Mouse (Mus musculus): ENCODE data around the gene Cd19. TPM values are rescaled to one million over a fixed set of nuclear protein-coding genes. Genes with fewer than 3 reads are reported as not detected.

The Cd19 gene
- 712 TPM for polyA plus RNA-seq (2015; fragmentation: Illumina TruSeq; extraction: RNeasy Lipid Tissue Mini Kit (QIAGEN cat#74804); ENCODE audit: insufficient read depth, low replicate concordance)

DNA sequence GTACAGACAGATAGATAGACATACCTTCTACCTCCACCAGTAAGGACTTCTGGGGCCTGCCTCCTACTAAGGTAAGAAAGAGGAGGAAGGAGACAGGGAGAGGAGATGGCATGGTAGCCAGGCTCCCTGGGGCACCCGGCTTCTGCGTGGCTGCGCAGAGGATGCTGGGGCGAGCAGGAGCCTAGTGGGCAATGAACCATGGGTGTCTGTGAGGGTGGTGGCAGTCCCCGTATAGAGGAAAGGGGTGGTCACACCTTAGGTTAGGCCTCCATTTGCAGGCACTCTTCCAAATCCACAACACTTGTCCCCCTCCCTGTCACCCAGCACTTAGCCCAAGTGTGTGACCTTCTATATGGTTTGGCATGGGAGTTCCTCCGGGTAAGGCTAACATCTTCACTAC, at the start of gene Cd19:
Gene Cd19 (minus strand): TSS at position 165 of the 400 bp plus-strand sequence.

DNA sequence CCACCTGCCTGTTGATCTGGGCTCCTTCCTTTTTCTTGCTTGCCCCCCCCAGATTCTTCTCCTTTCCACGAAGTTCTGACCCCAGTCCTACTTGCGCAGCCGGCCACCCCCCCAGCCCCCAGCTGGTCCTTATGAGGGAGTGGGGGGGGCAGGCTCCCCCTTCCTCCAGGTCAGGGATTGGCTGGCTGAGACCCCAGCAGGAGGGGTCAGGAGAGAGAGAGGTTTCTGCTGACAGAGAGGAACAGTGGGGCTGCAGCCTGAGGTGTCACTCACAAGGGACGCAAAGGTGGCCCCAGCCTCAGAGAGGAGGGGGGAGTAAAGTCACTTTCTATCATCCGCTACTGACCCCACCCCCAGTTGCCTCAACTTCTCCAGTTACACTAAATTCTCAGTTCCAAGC, 48.3 kb upstream of the Cd19 start, which contains the start of gene Atp2a1:
Gene Atp2a1 (minus strand): TSS at position 105 of the 400 bp plus-strand sequence.

DNA sequence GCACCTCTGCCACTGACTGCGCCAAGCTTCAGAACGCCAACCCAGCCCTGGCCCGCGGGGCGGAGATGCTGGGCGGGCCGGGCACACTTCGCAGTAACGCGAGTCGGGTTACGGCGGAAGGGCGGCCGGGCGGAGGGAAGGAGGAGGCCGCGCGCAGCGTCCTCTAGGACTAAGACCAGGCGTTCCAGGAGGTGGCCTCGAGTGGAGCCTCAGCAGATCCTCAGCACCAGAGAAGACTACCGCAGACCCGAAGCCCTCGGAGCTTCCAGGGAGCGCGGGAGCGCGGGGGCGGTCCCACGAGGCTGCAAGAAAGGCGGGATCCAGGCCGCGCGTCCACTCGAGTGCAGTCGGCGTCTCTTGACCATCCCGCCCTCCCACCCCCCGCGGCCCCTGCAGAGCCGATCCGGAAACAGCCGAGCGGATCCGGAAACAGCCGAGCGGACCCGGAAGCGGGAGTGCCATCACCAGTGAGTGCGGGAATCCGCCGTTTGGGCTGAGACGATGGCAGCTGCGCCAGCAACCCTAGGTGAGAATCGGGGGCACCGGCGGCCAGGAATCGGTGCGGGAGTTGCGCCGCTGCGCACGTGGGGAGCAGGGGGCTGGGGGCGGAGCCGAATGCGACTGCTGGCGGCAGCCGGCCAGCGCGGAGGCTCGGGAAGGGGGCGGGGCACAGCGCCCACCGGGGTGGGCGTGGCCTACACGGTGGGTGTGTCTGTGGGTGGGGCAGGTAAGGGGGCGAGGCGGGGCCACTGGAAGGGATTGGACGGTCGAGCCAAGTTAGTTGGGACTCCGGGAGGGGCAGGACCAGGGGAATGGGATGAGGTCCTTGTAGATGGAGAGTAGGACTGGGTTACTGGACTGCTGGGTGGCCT, 14.2 kb upstream of the Cd19 start, which contains the start of gene Rabep2:
Gene Rabep2 (plus strand): TSS at position 129 of the 872 bp plus-strand sequence.

DNA sequence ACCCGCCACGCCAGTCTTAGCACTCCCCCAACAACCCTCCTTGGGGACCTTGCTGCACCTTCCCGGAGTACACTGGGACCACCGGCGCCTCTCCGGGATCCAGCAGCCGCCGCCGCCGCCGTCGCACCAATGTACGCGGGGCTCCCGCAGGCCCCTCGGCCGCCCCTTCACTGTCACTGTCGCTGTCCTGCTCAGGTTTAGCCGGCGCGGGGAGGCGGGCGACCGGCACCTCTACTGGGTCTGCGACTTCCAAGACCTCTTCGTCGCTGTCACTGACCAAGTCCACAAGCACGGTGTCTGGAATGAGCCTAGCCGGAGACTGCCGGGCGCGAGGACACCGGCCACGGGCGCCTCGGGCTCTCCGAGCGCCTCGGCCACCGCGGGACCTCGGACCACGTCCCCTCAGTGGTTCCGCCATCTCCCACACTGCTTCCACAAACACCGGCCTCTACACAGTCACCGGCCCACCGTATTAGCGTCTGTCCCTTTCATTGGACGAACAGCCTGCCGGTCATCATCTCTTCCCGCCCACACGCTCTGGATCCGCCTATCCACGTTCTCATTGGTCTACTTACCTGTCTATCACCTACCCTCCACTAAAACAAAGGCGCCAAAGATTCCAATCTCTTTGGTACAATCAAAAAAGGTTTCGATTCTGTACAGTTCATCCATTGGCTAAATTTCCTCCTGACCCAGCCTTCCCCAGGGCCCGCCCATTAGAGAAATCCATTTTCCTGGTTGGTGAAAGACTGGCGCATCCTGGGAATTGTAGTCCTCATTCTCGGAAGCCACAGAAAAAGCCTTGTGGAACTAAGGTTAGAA, 18.2 kb downstream of the Cd19 start, which contains the start of gene Nfatc2ip:
Gene Nfatc2ip (minus strand): TSS at position 440 of the 822 bp plus-strand sequence.

DNA sequence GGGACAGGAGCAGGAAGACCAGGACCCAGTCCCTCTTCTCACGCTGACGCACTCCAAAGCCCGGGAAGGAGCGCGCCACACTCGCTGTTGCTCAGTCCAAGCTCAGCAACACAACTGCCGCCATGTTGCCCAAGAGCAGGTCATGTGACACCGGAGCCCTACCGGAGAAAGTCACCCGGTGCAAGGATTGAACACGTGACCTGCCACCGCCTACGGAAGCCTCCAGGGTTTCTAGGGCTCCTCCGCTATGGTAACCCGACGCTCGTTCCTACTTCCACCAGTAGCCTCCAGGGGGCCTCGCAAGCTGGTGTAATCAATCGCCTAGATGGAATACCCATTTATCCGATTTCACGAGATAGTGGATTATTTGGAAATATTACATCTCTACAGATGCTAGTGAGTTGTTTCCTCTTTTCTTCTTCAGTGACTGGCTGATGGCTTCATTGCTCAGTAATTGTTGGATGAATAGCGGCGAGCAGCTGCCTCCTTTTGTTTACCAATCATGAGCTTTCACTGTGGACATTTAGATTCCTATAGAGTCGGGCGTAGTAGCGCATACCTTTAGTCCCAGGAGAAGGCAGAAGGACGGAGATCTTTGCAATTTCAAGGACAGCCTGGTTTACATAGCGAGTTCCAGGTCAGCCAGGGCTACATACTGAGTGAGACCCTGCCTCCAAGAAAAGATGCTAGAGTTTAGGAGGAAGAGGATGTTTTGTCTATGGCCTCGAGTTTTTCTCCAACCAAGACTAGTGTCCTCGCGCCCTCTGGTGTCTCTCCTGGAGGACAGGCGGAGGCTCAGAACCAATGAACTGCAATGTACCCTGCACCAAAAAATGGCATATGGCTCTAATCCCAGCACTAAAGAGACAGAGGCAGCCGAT, 37.2 kb downstream of the Cd19 start, which contains the start of gene Spns1:
Gene Spns1 (minus strand): TSS at position 173 of the 881 bp plus-strand sequence.

DNA sequence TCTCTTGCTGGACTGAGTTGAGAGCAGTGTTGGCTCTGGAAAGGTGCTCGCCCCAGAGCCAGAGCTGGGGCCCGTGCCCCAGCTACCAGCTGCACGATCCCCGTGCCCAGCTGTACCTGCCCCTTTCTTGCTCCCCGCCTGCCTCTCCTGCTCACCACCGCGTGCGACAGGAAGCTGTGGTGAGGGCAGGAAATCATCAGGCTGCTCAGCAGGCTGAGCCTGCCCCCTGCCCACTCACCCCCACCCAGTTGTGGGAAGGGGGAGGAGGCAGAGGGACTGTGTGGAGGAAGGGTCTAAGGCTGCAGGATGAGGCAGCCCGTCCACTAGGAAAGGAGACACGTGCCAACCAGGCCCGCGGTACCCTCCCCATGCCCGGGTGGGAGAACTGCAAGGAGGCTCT, 45.3 kb downstream of the Cd19 start, which contains the start of gene Lat:
Gene Lat (minus strand): TSS at position 178 of the 400 bp plus-strand sequence.

Other genes with a start within 250 kb of the Cd19 start
- gene Xpo6, start 214.4 kb downstream of the Cd19 start, polyA plus RNA-seq (2015; fragmentation: Illumina TruSeq; extraction: RNeasy Lipid Tissue Mini Kit (QIAGEN cat#74804); ENCODE audit: insufficient read depth, low replicate concordance), result 75.3 TPM
- 35.6 TPM for gene Sbk1, start 142.3 kb downstream of the Cd19 start, polyA plus RNA-seq (2015; fragmentation: Illumina TruSeq; extraction: RNeasy Lipid Tissue Mini Kit (QIAGEN cat#74804); ENCODE audit: insufficient read depth, low replicate concordance)
- 72.7 TPM for gene Lat, start 45.3 kb downstream of the Cd19 start, polyA plus RNA-seq (2015; fragmentation: Illumina TruSeq; extraction: RNeasy Lipid Tissue Mini Kit (QIAGEN cat#74804); ENCODE audit: insufficient read depth, low replicate concordance)
- gene Spns1, start 37.4 kb downstream of the Cd19 start, polyA plus RNA-seq (2015; fragmentation: Illumina TruSeq; extraction: RNeasy Lipid Tissue Mini Kit (QIAGEN cat#74804); ENCODE audit: insufficient read depth, low replicate concordance), result 18.3 TPM
- gene Nfatc2ip, start 18.2 kb downstream of the Cd19 start, polyA plus RNA-seq (2015; fragmentation: Illumina TruSeq; extraction: RNeasy Lipid Tissue Mini Kit (QIAGEN cat#74804); ENCODE audit: insufficient read depth, low replicate concordance), result 27.6 TPM
- gene Rabep2, start 13.9 kb upstream of the Cd19 start, polyA plus RNA-seq (2015; fragmentation: Illumina TruSeq; extraction: RNeasy Lipid Tissue Mini Kit (QIAGEN cat#74804); ENCODE audit: insufficient read depth, low replicate concordance), result 15.8 TPM
- gene Atp2a1, start 48.2 kb upstream of the Cd19 start, polyA plus RNA-seq (2015; fragmentation: Illumina TruSeq; extraction: RNeasy Lipid Tissue Mini Kit (QIAGEN cat#74804); ENCODE audit: insufficient read depth, low replicate concordance), result 0.51 TPM
- gene Sh2b1, start 60.5 kb upstream of the Cd19 start, polyA plus RNA-seq (2015; fragmentation: Illumina TruSeq; extraction: RNeasy Lipid Tissue Mini Kit (QIAGEN cat#74804); ENCODE audit: insufficient read depth, low replicate concordance), result 30.3 TPM
- 42.6 TPM for gene Tufm, start 72.5 kb upstream of the Cd19 start, polyA plus RNA-seq (2015; fragmentation: Illumina TruSeq; extraction: RNeasy Lipid Tissue Mini Kit (QIAGEN cat#74804); ENCODE audit: insufficient read depth, low replicate concordance)
- gene Atxn2l, start 88.5 kb upstream of the Cd19 start, polyA plus RNA-seq (2015; fragmentation: Illumina TruSeq; extraction: RNeasy Lipid Tissue Mini Kit (QIAGEN cat#74804); ENCODE audit: insufficient read depth, low replicate concordance), result 188 TPM
- gene Eif3c, start 151.5 kb upstream of the Cd19 start, polyA plus RNA-seq (2015; fragmentation: Illumina TruSeq; extraction: RNeasy Lipid Tissue Mini Kit (QIAGEN cat#74804); ENCODE audit: insufficient read depth, low replicate concordance), result 205 TPM
- 18.4 TPM for gene Apobr, start 170.1 kb upstream of the Cd19 start, polyA plus RNA-seq (2015; fragmentation: Illumina TruSeq; extraction: RNeasy Lipid Tissue Mini Kit (QIAGEN cat#74804); ENCODE audit: insufficient read depth, low replicate concordance)
- gene Cln3, start 170.9 kb upstream of the Cd19 start, polyA plus RNA-seq (2015; fragmentation: Illumina TruSeq; extraction: RNeasy Lipid Tissue Mini Kit (QIAGEN cat#74804); ENCODE audit: insufficient read depth, low replicate concordance), result 40.6 TPM
- 0.33 TPM for gene Il27, start 180.1 kb upstream of the Cd19 start, polyA plus RNA-seq (2015; fragmentation: Illumina TruSeq; extraction: RNeasy Lipid Tissue Mini Kit (QIAGEN cat#74804); ENCODE audit: insufficient read depth, low replicate concordance)
- 26.0 TPM for gene Nupr1, start 216.0 kb upstream of the Cd19 start, polyA plus RNA-seq (2015; fragmentation: Illumina TruSeq; extraction: RNeasy Lipid Tissue Mini Kit (QIAGEN cat#74804); ENCODE audit: insufficient read depth, low replicate concordance)
- gene Sgf29, start 234.4 kb upstream of the Cd19 start, polyA plus RNA-seq (2015; fragmentation: Illumina TruSeq; extraction: RNeasy Lipid Tissue Mini Kit (QIAGEN cat#74804); ENCODE audit: insufficient read depth, low replicate concordance), result 30.5 TPM